Mouse (Mus musculus) myocyte (in vitro differentiated cells): ENCODE measurements around the gene C730034F03Rik. TPM values are rescaled to one million over a fixed set of nuclear protein-coding genes. Genes with fewer than 3 reads are reported as not detected.

Experiments
- H3K27me3 ChIP-seq: one replicate; pipeline ENCODE4 v1.6.1; 2011; ENCODE audit not compliant: control insufficient read depth, insufficient read depth, insufficient read length
- H3K36me3 ChIP-seq: one replicate; pipeline ENCODE4 v1.6.1; 2011; ENCODE audit not compliant: control insufficient read depth, insufficient read depth
- H3K4me2 ChIP-seq: one replicate; pipeline ENCODE4 v1.6.1; 2011; ENCODE audit warnings: low read depth, control low read depth
- H3K4me3 ChIP-seq: one replicate; pipeline ENCODE4 v1.5.1; 2011; ENCODE audit warnings: mild to moderate bottlenecking, control low read depth, moderate library complexity
- H3K79me2 ChIP-seq: one replicate; pipeline ENCODE4 v1.6.1; 2011; ENCODE audit not compliant: control insufficient read depth, insufficient read depth
- H3ac ChIP-seq: one replicate; pipeline ENCODE4 v1.6.1; 2011; ENCODE audit not compliant: control insufficient read depth, insufficient read length
- CEBPB ChIP-seq: IDR thresholded peaks from 2 replicates; pipeline ENCODE4 v1.6.1; 2011; ENCODE audit warnings: mild to moderate bottlenecking, moderate library complexity; ENCODE audit not compliant: poor library complexity, insufficient read depth, severe bottlenecking
- E2F4 ChIP-seq: IDR thresholded peaks from one replicate; pipeline ENCODE4 v1.6.1; 2011; ENCODE audit warnings: mild to moderate bottlenecking, control low read depth, moderate library complexity; ENCODE audit not compliant: insufficient read depth
- MAX ChIP-seq: IDR thresholded peaks from one replicate; pipeline ENCODE4 v1.6.1; 2011; ENCODE audit warnings: low read depth, mild to moderate bottlenecking, control low read depth
- MYOD1 ChIP-seq, 3 experiments: IDR thresholded peaks; one replicate each; pipeline ENCODE4 v1.6.1; 2011; ENCODE audit warnings: control low read depth in 2 of 3, low read depth in 2 of 3, mild to moderate bottlenecking in 2 of 3, moderate library complexity in 1 of 3; ENCODE audit not compliant: insufficient read length in 2 of 3, control insufficient read depth in 1 of 3
- MYOG ChIP-seq, 3 experiments: IDR thresholded peaks; one replicate each; pipeline ENCODE4 v1.6.1; 2011; ENCODE audit warnings: control low read depth in 2 of 3, low read depth in 2 of 3, mild to moderate bottlenecking in 2 of 3; ENCODE audit not compliant: insufficient read length in 2 of 3, control insufficient read depth in 1 of 3, insufficient read depth in 1 of 3
- POLR2A ChIP-seq: IDR thresholded peaks from one replicate; pipeline ENCODE4 v1.6.1; 2011; ENCODE audit warnings: low read depth, mild to moderate bottlenecking, control low read depth, moderate library complexity; ENCODE audit not compliant: insufficient read length
- POLR2AphosphoS2 ChIP-seq: IDR thresholded peaks from one replicate; pipeline ENCODE4 v1.6.1; 2011; ENCODE audit warnings: low read depth, control low read depth; ENCODE audit not compliant: insufficient read length
- REST ChIP-seq: IDR thresholded peaks from one replicate; pipeline ENCODE4 v1.6.1; 2011; ENCODE audit warnings: mild to moderate bottlenecking, control low read depth, moderate library complexity; ENCODE audit not compliant: insufficient read depth, insufficient read length
- SRF ChIP-seq: IDR thresholded peaks from one replicate; pipeline ENCODE4 v1.6.1; 2011; ENCODE audit warnings: low read depth; ENCODE audit not compliant: control insufficient read depth, insufficient read length
- TCF12 ChIP-seq: IDR thresholded peaks from one replicate; pipeline ENCODE4 v1.6.1; 2011; ENCODE audit warnings: mild to moderate bottlenecking, control low read depth; ENCODE audit not compliant: poor library complexity, insufficient read depth, severe bottlenecking
- TCF3 ChIP-seq: IDR thresholded peaks from one replicate; pipeline ENCODE4 v1.6.1; 2011; ENCODE audit warnings: low read depth, control low read depth; ENCODE audit not compliant: insufficient read length
- USF1 ChIP-seq: IDR thresholded peaks from one replicate; pipeline ENCODE4 v1.6.1; 2011; ENCODE audit warnings: low read depth, mild to moderate bottlenecking, control low read depth, moderate library complexity
- polyA plus RNA-seq: library from polyadenylated mRNA; unstranded; fragments of >200 nt; fragmentation: generic; extraction: Trizol; gene quantifications from one replicate; pipeline ENCODE4 v1.2.1, GENCODE M21; 2012; ENCODE audit warnings: missing spikeins

Gene C730034F03Rik
- polyA plus RNA-seq, 1 experiment = 0.80 TPM

DNA sequence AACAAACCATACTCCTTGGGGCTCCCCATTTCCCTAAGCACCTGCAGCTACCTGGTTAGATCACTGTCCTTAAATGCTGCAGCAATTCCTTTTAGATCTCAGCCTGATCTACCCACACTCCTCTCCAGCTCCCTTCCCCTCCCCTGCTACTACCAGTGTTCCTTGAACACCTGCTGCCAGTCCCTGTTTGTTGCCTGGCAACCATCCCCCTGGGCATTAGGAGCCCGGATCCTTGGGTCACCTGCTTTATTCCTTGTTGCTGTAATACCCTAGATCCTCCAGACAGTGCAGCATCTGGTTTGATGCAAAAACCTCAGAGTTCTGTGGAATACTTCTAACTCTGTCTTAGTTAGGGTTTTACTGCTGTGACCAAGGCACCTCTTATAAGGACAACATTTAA is 35.7 kb downstream of the C730034F03Rik start:
- Histone ChIP-seq H3K36me3 (no peaks in the 10 kb centered on the region), H3K4me3 (no peak overlapping the region), H3ac (no peak overlapping the region), H3K4me2 (no peak overlapping the region), H3K79me2 (no peaks in the 10 kb centered on the region), H3K27me3 (peaks cover 31% of the 10 kb centered on the region)
- TF ChIP-seq MAX (no peak), TCF3 (no peak), MYOG (IDR thresholded peaks at IDR 0.05; ENCODE audit: control insufficient read depth in 1 of 3, insufficient read depth in 1 of 3, insufficient read length in 2 of 3, low read depth in 2 of 3) (no peak), MYOD1 (IDR thresholded peaks at IDR 0.05; ENCODE audit: control insufficient read depth in 1 of 3, insufficient read length in 2 of 3, low read depth in 2 of 3) (no peak), E2F4 (no peak)

DNA sequence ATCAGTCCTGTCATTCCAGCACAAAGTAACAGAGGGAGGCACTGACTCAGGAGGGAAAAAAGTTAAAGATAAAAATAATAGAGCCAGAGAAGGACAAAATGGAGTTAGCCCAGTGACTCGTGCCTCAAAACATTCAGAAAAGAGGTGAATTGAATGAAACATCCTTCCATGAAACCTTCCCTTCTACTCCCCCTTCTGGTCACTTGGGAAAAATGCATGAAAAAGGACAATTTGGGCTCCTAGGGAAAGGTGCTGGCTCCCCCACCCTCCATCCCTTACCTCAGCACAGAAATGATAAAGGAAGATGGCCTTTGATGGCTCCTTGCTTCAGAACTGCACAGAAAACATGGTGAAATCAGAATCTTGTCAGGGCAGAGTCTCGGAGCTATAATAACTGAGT is 39.2 kb downstream of the C730034F03Rik start:
- no peak overlapping the region for H3K4me3 ChIP-seq
- H3K27me3 ChIP-seq = peaks cover 6% of the 10 kb centered on the region
- TF ChIP-seq MAX (no peak), TCF12 (no peak), REST (no peak), MYOG (IDR thresholded peaks at IDR 0.05; ENCODE audit: control insufficient read depth in 1 of 3, insufficient read depth in 1 of 3, insufficient read length in 2 of 3, low read depth in 2 of 3) (no peak), USF1 (no peak), E2F4 (no peak), CEBPB (no peak), TCF3 (no peak), POLR2AphosphoS2 (no peak), SRF (no peak), MYOD1 (IDR thresholded peaks at IDR 0.05; ENCODE audit: control insufficient read depth in 1 of 3, insufficient read length in 2 of 3, low read depth in 2 of 3) (no peak), POLR2A (no peak)
- no peak overlapping the region for H3ac ChIP-seq
- H3K4me2 ChIP-seq = no peak overlapping the region
- H3K79me2 ChIP-seq = no peaks in the 10 kb centered on the region
- H3K36me3 ChIP-seq = no peaks in the 10 kb centered on the region

GRCm38 (mm10) chr15:89471476-89471875 is 42.1 kb downstream of the C730034F03Rik start:
- Histone ChIP-seq H3K4me2 (no peak overlapping the region), H3K36me3 (no peaks in the 10 kb centered on the region), H3ac (no peak overlapping the region), H3K4me3 (no peak overlapping the region), H3K79me2 (no peaks in the 10 kb centered on the region), H3K27me3 (peaks cover 6% of the 10 kb centered on the region)
- no peak for TF ChIP-seq SRF
- no peak for TF ChIP-seq CEBPB
- TF ChIP-seq MYOG (IDR thresholded peaks at IDR 0.05; ENCODE audit: control insufficient read depth in 1 of 3, insufficient read depth in 1 of 3, insufficient read length in 2 of 3, low read depth in 2 of 3) = no peak
- TF ChIP-seq TCF12 = no peak
- TF ChIP-seq E2F4 = no peak
- TF ChIP-seq USF1 = no peak
- no peak for TF ChIP-seq POLR2A
- TF ChIP-seq MAX = no peak
- no peak for TF ChIP-seq REST
- TF ChIP-seq TCF3 = no peak
- no peak for TF ChIP-seq MYOD1 (IDR thresholded peaks at IDR 0.05; ENCODE audit: control insufficient read depth in 1 of 3, insufficient read length in 2 of 3, low read depth in 2 of 3)
- TF ChIP-seq POLR2AphosphoS2 = no peak

- H3K79me2 ChIP-seq = no peaks in the 10 kb centered on the region
- H3K4me2 ChIP-seq = no peak overlapping the region
- no peaks in the 10 kb centered on the region for H3K27me3 ChIP-seq
- H3K4me3 ChIP-seq = no peak overlapping the region
- TF ChIP-seq TCF3 (no peak), MYOD1 (IDR thresholded peaks at IDR 0.05; ENCODE audit: control insufficient read depth in 1 of 3, insufficient read length in 2 of 3, low read depth in 2 of 3) (no peak), REST (no peak), E2F4 (no peak), MAX (no peak), CEBPB (no peak), TCF12 (no peak), MYOG (IDR thresholded peaks at IDR 0.05; ENCODE audit: control insufficient read depth in 1 of 3, insufficient read depth in 1 of 3, insufficient read length in 2 of 3, low read depth in 2 of 3) (no peak), USF1 (no peak), POLR2AphosphoS2 (no peak), POLR2A (no peak), SRF (no peak)
- no peak overlapping the region for H3ac ChIP-seq
- H3K36me3 ChIP-seq = no peaks in the 10 kb centered on the region
Measured at GRCm38 (mm10) chr15:89473370-89473769, 44.0 kb downstream of the C730034F03Rik start.

DNA sequence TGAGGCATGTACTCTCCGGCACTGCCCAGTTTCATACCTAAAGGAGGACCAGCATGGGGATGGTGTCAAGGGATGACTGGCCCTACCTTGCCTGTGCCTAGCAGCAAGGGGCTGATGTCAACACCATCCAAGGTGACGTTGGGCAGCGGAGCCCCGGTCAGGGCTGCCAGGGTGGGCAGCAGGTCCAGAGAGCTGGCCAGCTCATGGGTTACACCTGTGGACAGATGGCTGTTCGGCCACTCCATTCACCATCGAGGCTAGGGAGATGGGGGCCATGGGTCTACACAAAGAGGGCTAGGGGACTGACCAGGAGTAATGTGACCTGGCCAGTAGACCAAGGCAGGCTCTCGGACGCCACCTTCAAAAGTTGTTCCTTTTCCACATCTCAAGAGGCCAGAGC is 44.5 kb downstream of the C730034F03Rik start:
- TF ChIP-seq POLR2A (no peak), TCF3 (no peak), E2F4 (no peak), SRF (no peak), REST (no peak), MYOG (IDR thresholded peaks at IDR 0.05; ENCODE audit: control insufficient read depth in 1 of 3, insufficient read depth in 1 of 3, insufficient read length in 2 of 3, low read depth in 2 of 3) (no peak), USF1 (no peak), MAX (no peak), MYOD1 (IDR thresholded peaks at IDR 0.05; ENCODE audit: control insufficient read depth in 1 of 3, insufficient read length in 2 of 3, low read depth in 2 of 3) (no peak), POLR2AphosphoS2 (no peak), TCF12 (no peak), CEBPB (no peak)
- Histone ChIP-seq H3ac (no peak overlapping the region), H3K79me2 (no peaks in the 10 kb centered on the region), H3K4me2 (no peak overlapping the region), H3K4me3 (no peak overlapping the region), H3K27me3 (no peaks in the 10 kb centered on the region), H3K36me3 (no peaks in the 10 kb centered on the region)
